Mouse (Mus musculus) midbrain, embryonic 10.5 days (tissue): Measurements from ENCODE around the gene Atp6v0a4. TPM values are rescaled to one million over a fixed set of nuclear protein-coding genes. Genes with fewer than 3 reads are reported as not detected.
A peak's percentile ranks its signal among the peaks of the same experiment; 100 is the strongest.

ENCODE experiments used
- DNase-seq: peaks from one replicate; pipeline ENCODE4 v3.0.0-alpha.2; 2017; ENCODE audit warnings: low spot score
- H3K27ac ChIP-seq: fragments of 300-500 bp; sonication (generic); replicated peaks from 2 replicates; pipeline ENCODE4 v1.5.1; 2016; ENCODE audit warnings: mild to moderate bottlenecking
- H3K27me3 ChIP-seq: fragments of 300-500 bp; sonication (generic); 2 replicates; pipeline ENCODE4 v1.6.1; 2016; ENCODE audit warnings: low read depth, mild to moderate bottlenecking; ENCODE audit not compliant: poor library complexity, severe bottlenecking
- H3K36me3 ChIP-seq: fragments of 300-500 bp; sonication (generic); 2 replicates; pipeline ENCODE4 v1.6.1; 2016; ENCODE audit warnings: mild to moderate bottlenecking, moderate library complexity
- H3K4me1 ChIP-seq: fragments of 300-500 bp; sonication (generic); 2 replicates; pipeline ENCODE4 v1.6.1; 2016
- H3K4me3 ChIP-seq: fragments of 300-500 bp; sonication (generic); 2 replicates; pipeline ENCODE4 v1.5.1; 2016; ENCODE audit warnings: mild to moderate bottlenecking, moderate library complexity
- H3K9me3 ChIP-seq: fragments of 300-500 bp; sonication (generic); replicated peaks from 2 replicates; pipeline ENCODE4 v1.6.1; 2016; ENCODE audit warnings: mild to moderate bottlenecking
- WGBS: fragments of 180-500 bp; shearing (Covaris S2); methylation state at CpG from one replicate; pipeline ENCODE4 v1.1.7; 2016; 5-methylcytosine and 5-hydroxymethylcytosine counted together
- polyA plus RNA-seq: library from polyadenylated mRNA; unstranded; fragments of >200 nt; fragmentation: Nextera tagmentation; extraction: Ambion mirVana; gene quantifications from 2 replicates; pipeline ENCODE4 v1.2.1, GENCODE M21; 2016

Atp6v0a4 gene
- polyA plus RNA-seq, 1 experiment from 2014 or later = not detected

GRCm38 (mm10) chr6:38094701-38095100, 29.7 kb downstream of the Atp6v0a4 start:
- Histone ChIP-seq H3K4me3 (no peak overlapping the region), H3K4me1 (no peaks in the 10 kb centered on the region), H3K27me3 (no peaks in the 10 kb centered on the region), H3K9me3 (no peaks in the 10 kb centered on the region; the same call in 1 of the 2 replicates), H3K27ac (no peak overlapping the region), H3K36me3 (no peaks in the 10 kb centered on the region)
- WGBS = 90% methylated on average over 10 of the region's 10 CpGs
- DNase-seq = no peak

- 96% methylated on average over 8 of the region's 8 CpGs for WGBS
- Histone ChIP-seq H3K4me3 (no peak overlapping the region), H3K27ac (no peak overlapping the region)
Observed at GRCm38 (mm10) chr6:38092539-38092938, 31.8 kb downstream of the Atp6v0a4 start.

GRCm38 (mm10) chr6:38087242-38088026, 37.0 kb downstream of the Atp6v0a4 start:
- Histone ChIP-seq H3K9me3 (no peaks in the 10 kb centered on the region), H3K4me3 (no peak overlapping the region), H3K27me3 (no peaks in the 10 kb centered on the region), H3K4me1 (0 out of 2 replicates have a peak, but pooled peaks cover 4% of the 10 kb centered on the region), H3K27ac (no peak overlapping the region), H3K36me3 (no peaks in the 10 kb centered on the region)
- WGBS = 87% methylated on average over 9 of the region's 9 CpGs
- DNase-seq = no peak

More at GRCm38 (mm10) chr6:38092539-38092938, 31.8 kb downstream of the Atp6v0a4 start:
- Histone ChIP-seq H3K4me1 (no peaks in the 10 kb centered on the region), H3K9me3 (no peaks in the 10 kb centered on the region), H3K36me3 (no peaks in the 10 kb centered on the region), H3K27me3 (no peaks in the 10 kb centered on the region)
- no peak for DNase-seq

GRCm38 (mm10) chr6:38083204-38083603, 41.2 kb downstream of the Atp6v0a4 start:
- DNase-seq = no peak
- WGBS = 34% methylated on average over 4 of the region's 4 CpGs
- Histone ChIP-seq H3K36me3 (no peaks in the 10 kb centered on the region), H3K4me3 (no peak overlapping the region), H3K4me1 (peaks cover 12% of the 10 kb centered on the region), H3K9me3 (no peaks in the 10 kb centered on the region), H3K27me3 (no peaks in the 10 kb centered on the region), H3K27ac (no peak overlapping the region)

GRCm38 (mm10) chr6:38081727-38082341, 42.6 kb downstream of the Atp6v0a4 start:
- Histone ChIP-seq H3K9me3 (no peaks in the 10 kb centered on the region), H3K36me3 (no peaks in the 10 kb centered on the region), H3K4me1 (peaks cover 12% of the 10 kb centered on the region), H3K27me3 (no peaks in the 10 kb centered on the region), H3K27ac (no peak overlapping the region; the same call in 1 of the 2 replicates), H3K4me3 (no peak overlapping the region)
- WGBS = 65% methylated on average over 11 of the region's 11 CpGs
- no peak for DNase-seq

- DNase-seq = no peak
- no peaks in the 10 kb centered on the region for H3K36me3 ChIP-seq
- H3K4me3 ChIP-seq = no peak overlapping the region
- H3K27ac ChIP-seq = no peak overlapping the region
- 80% methylated on average over 4 of the region's 4 CpGs for WGBS
- no peaks in the 10 kb centered on the region for H3K9me3 ChIP-seq
- no peaks in the 10 kb centered on the region for H3K27me3 ChIP-seq
- H3K4me1 ChIP-seq = peaks cover 12% of the 10 kb centered on the region
Observed at GRCm38 (mm10) chr6:38080364-38080763, 44.0 kb downstream of the Atp6v0a4 start.

GRCm38 (mm10) chr6:38073592-38073991, 50.8 kb downstream of the Atp6v0a4 start:
- Histone ChIP-seq H3K27me3 (no peaks in the 10 kb centered on the region), H3K4me1 (no peaks in the 10 kb centered on the region), H3K4me3 (no peak overlapping the region), H3K9me3 (no peaks in the 10 kb centered on the region; the same call in 1 of the 2 replicates), H3K27ac (no peak overlapping the region), H3K36me3 (no peaks in the 10 kb centered on the region)
- 90% methylated on average over 3 of the region's 3 CpGs for WGBS
- DNase-seq = no peak

- Histone ChIP-seq H3K4me3 (no peak overlapping the region), H3K9me3 (no peaks in the 10 kb centered on the region; the same call in 1 of the 2 replicates), H3K36me3 (no peaks in the 10 kb centered on the region), H3K4me1 (no peaks in the 10 kb centered on the region), H3K27me3 (no peaks in the 10 kb centered on the region), H3K27ac (no peak overlapping the region)
- WGBS = 83% methylated on average over 5 of the region's 5 CpGs
- no peak for DNase-seq
Observed at GRCm38 (mm10) chr6:38072137-38072796, 52.1 kb downstream of the Atp6v0a4 start.

GRCm38 (mm10) chr6:38071256-38071655, 53.1 kb downstream of the Atp6v0a4 start:
- no peaks in the 10 kb centered on the region; the same call in 1 of the 2 replicates for H3K9me3 ChIP-seq
- H3K36me3 ChIP-seq = no peaks in the 10 kb centered on the region
- H3K27me3 ChIP-seq = no peaks in the 10 kb centered on the region
- no peak for DNase-seq
- H3K4me1 ChIP-seq = no peaks in the 10 kb centered on the region
- 87% methylated on average over 4 of the region's 4 CpGs for WGBS
- no peak overlapping the region for H3K4me3 ChIP-seq
- no peak overlapping the region for H3K27ac ChIP-seq

GRCm38 (mm10) chr6:38066215-38066614, 58.2 kb downstream of the Atp6v0a4 start:
- WGBS = 8% methylated on average over 5 of the region's 5 CpGs
- peak; percentile 58 for DNase-seq
- peaks cover 13% of the 10 kb centered on the region for H3K4me1 ChIP-seq
- H3K4me3 ChIP-seq = no peak overlapping the region
- H3K27me3 ChIP-seq = no peaks in the 10 kb centered on the region
- no peak overlapping the region for H3K27ac ChIP-seq
- peaks cover 6% of the 10 kb centered on the region; the same call in 1 of the 2 replicates for H3K9me3 ChIP-seq
- H3K36me3 ChIP-seq = no peaks in the 10 kb centered on the region

- peaks cover 6% of the 10 kb centered on the region; the same call in 1 of the 2 replicates for H3K9me3 ChIP-seq
- no peaks in the 10 kb centered on the region for H3K27me3 ChIP-seq
- H3K4me1 ChIP-seq = peaks cover 13% of the 10 kb centered on the region
- no peaks in the 10 kb centered on the region for H3K36me3 ChIP-seq
- H3K4me3 ChIP-seq = no peak overlapping the region
- WGBS = 82% methylated on average over 11 of the region's 11 CpGs
- no peak for DNase-seq
- H3K27ac ChIP-seq = 0 out of 2 replicates have a peak overlapping the region, but pooled peaks have one; percentile 4
Observed at GRCm38 (mm10) chr6:38065501-38066122, 58.8 kb downstream of the Atp6v0a4 start.

GRCm38 (mm10) chr6:38065122-38065500, 59.3 kb downstream of the Atp6v0a4 start:
- no peak for DNase-seq
- Histone ChIP-seq H3K36me3 (no peaks in the 10 kb centered on the region), H3K27ac (0 out of 2 replicates have a peak overlapping the region, but pooled peaks have one; percentile 4)

More at GRCm38 (mm10) chr6:38065122-38065500, 59.3 kb downstream of the Atp6v0a4 start:
- 80% methylated on average over 3 of the region's 3 CpGs for WGBS
- Histone ChIP-seq H3K9me3 (peaks cover 6% of the 10 kb centered on the region; the same call in 1 of the 2 replicates), H3K4me1 (peaks cover 13% of the 10 kb centered on the region), H3K4me3 (no peak overlapping the region), H3K27me3 (no peaks in the 10 kb centered on the region)
